Mouse (Mus musculus) brain, embryonic 14.5 days (tissue): ENCODE results near the gene Ifitm2.

ENCODE experiments used
- CTCF ChIP-seq: fragments of 200-500 bp; IDR thresholded peaks from 2 replicates; pipeline ENCODE4 v1.5.1; 2012; ENCODE audit warnings: inconsistent platforms, mild to moderate bottlenecking, moderate library complexity, borderline replicate concordance; ENCODE audit not compliant: insufficient read depth, insufficient read length; ENCODE audit errors: extremely low read depth
- POLR2A ChIP-seq: fragments of 200-500 bp; IDR thresholded peaks from 2 replicates; pipeline ENCODE4 v1.6.1; 2012; ENCODE audit warnings: mild to moderate bottlenecking, inconsistent platforms, borderline replicate concordance; ENCODE audit not compliant: poor library complexity, insufficient read depth, insufficient read length, severe bottlenecking; ENCODE audit errors: extremely low read depth

- no peak for TF ChIP-seq CTCF
- no peak for TF ChIP-seq POLR2A
These were observed at the start of gene Ifitm2, which contains the start of gene Gm45717 for GRCm38 (mm10) chr7:140955758-140956555.
